Mouse (Mus musculus) myocyte (in vitro differentiated cells): ENCODE measurements at regions not wholly inside any gene's neighbourhood (a gene's known extent, or its start where the extent isn't known, plus 50 kb on each side); places are given as distances from the start of the nearest gene placed in this dataset.

Experiments
- CEBPB ChIP-seq: IDR thresholded peaks from 2 replicates; pipeline ENCODE4 v1.6.1; 2011; ENCODE audit warnings: mild to moderate bottlenecking, moderate library complexity; ENCODE audit not compliant: poor library complexity, insufficient read depth, severe bottlenecking
- E2F4 ChIP-seq: IDR thresholded peaks from one replicate; pipeline ENCODE4 v1.6.1; 2011; ENCODE audit warnings: mild to moderate bottlenecking, control low read depth, moderate library complexity; ENCODE audit not compliant: insufficient read depth
- MAX ChIP-seq: IDR thresholded peaks from one replicate; pipeline ENCODE4 v1.6.1; 2011; ENCODE audit warnings: low read depth, mild to moderate bottlenecking, control low read depth
- POLR2A ChIP-seq: IDR thresholded peaks from one replicate; pipeline ENCODE4 v1.6.1; 2011; ENCODE audit warnings: low read depth, mild to moderate bottlenecking, control low read depth, moderate library complexity; ENCODE audit not compliant: insufficient read length
- POLR2AphosphoS2 ChIP-seq: IDR thresholded peaks from one replicate; pipeline ENCODE4 v1.6.1; 2011; ENCODE audit warnings: low read depth, control low read depth; ENCODE audit not compliant: insufficient read length
- REST ChIP-seq: IDR thresholded peaks from one replicate; pipeline ENCODE4 v1.6.1; 2011; ENCODE audit warnings: mild to moderate bottlenecking, control low read depth, moderate library complexity; ENCODE audit not compliant: insufficient read depth, insufficient read length
- TCF12 ChIP-seq: IDR thresholded peaks from one replicate; pipeline ENCODE4 v1.6.1; 2011; ENCODE audit warnings: mild to moderate bottlenecking, control low read depth; ENCODE audit not compliant: poor library complexity, insufficient read depth, severe bottlenecking
- USF1 ChIP-seq: IDR thresholded peaks from one replicate; pipeline ENCODE4 v1.6.1; 2011; ENCODE audit warnings: low read depth, mild to moderate bottlenecking, control low read depth, moderate library complexity

DNA sequence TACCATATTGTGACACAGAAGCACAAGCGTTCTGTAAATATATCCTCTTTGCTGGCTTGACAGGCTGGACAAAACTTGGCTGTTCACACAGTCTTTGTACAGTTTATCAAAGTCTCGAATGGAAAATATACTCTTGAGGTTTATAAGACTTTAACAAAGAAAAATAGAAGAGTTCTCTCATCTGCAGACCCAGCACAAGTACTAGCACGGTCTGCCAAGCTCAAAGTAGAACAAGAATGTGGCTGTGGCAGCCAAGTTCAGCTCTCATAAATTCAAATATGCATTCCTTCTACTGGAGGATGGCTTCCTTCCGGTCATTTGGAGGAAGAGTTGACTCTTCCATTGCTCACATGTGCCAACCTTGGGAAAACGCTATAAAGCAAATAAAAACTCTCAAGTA, 151.2 kb upstream of the Pik3r1 start:
- TF ChIP-seq POLR2A (no peak), TCF12 (no peak), E2F4 (no peak), CEBPB (no peak), MAX (no peak), USF1 (no peak), REST (no peak), POLR2AphosphoS2 (no peak)
